Mouse (Mus musculus) erythroblast, adult 5-6 weeks (primary cell): Measurements from ENCODE around the gene Tpt1. TPM values are rescaled to one million over a fixed set of nuclear protein-coding genes. Genes with fewer than 3 reads are reported as not detected.

Experiments used
- ATAC-seq: replicated peaks from 2 replicates; pipeline ENCODE4 v1.8.0; 2016; ENCODE audit warnings: moderate number of reproducible peaks, mild to moderate bottlenecking, moderate TSS enrichment, inconsistent platforms; ENCODE audit not compliant: poor library complexity, low FRiP score, severe bottlenecking
- total RNA-seq, 2 experiments: library from RNA; stranded (forward) in 1 of 2; stranded (reverse) in 1 of 2; fragments of 150-400 nt in 1 of 2; fragments of 200-764, 138-1000 nt in 1 of 2; gene quantifications; 2 replicates each; pipeline versions ENCODE4 v1.2.3 to v1.2.4; 2015 to 2017; ENCODE audit warnings: low replicate concordance in 2 of 2

The Tpt1 gene
- total RNA-seq, 2 experiments from 2014 or later, result 548 to 1,947 TPM

DNA sequence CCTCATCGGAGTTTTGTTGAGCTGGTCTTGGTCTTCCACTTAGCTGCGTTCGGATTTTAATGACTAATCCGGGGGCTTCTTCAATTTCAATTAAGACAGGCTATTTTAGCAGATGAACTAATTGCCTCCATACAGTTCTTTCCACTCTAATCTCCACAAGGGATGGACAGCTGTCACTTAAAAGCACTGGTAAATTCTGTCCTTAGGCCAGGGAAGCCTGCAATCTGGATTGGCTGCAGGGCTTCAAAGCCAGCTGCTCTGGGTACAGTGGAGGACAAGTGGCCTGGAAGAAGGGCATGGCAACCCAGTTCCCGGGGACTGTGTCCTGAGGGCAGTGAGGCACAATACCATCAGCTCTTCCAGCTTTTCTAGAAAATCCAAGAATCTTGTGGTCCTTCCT, 26.2 kb downstream of the Tpt1 start:
- ATAC-seq, result no peak

DNA sequence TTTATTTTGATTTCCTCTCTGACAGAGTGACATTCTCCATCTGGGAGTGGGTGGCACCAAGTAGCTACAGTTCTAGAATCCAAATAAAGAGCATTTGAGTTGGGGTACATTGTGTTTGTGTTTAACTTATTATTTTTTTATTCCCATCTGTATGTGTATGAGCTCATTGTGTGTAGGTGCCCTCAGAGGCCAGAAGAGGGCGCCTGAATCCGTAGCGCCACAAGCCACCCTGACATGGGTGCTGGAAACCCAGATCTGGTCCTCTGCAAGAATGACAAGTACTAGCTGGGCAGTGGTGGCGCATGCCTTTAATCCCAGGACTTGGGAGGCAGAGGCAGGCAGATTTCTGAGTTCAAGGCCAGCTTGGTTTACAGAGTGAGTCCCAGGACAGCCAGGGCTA, 26.9 kb downstream of the Tpt1 start:
- no peak for ATAC-seq

DNA sequence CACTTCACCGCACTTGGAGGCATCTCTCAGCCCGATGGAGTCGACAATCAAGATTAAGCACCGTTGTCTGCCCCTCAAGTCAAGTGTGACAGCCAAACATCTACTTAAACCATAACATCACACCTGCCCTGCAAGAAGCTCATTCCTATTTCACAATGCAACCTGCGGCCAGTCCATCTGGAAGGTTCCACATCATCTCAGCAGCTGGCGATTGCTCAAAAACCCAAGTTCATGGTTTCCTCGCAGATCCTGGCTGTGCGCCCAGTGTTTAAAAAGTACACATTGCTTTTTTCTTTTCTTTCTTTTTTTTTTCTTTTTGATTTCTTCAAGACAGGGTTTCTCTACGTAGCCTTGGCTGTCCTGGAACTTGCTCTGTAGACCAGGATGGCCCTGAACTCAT, 28.7 kb downstream of the Tpt1 start:
- ATAC-seq, result no peak

DNA sequence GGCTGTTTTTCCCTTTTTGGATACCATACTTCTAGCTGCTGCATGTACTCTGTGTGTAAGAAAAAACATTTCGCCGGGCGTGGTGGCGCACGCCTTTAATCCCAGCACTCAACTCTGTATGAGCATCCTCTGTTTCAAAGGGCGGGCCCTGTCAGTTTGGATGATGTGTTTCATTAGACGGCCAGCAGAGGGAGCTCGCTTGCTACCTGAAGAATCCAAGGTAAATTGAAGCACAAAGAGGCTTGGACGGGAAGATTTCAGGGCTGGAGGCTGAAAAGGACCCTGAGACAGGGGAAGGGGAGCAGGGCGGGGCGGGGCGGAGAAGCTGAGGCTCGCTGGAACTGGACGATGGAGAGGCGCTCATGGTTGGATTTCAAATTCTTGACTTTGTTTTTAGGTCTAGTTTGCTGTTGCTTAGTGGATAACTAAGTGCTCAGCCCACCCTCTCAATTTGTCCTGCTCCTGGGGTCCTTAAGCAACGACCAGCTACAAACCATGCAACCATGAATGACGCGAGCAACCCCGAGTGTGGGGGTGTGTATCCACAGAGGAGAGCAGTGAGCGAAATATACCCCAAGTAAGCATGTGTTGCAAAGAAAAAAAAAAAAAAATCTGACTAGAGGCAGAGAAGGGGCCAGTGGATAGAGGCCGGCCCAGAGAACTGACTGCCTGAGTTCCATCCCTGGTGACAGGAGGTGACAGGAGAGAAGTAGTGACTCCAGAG, 31.6 kb downstream of the Tpt1 start:
- ATAC-seq, result peak; percentile 76

DNA sequence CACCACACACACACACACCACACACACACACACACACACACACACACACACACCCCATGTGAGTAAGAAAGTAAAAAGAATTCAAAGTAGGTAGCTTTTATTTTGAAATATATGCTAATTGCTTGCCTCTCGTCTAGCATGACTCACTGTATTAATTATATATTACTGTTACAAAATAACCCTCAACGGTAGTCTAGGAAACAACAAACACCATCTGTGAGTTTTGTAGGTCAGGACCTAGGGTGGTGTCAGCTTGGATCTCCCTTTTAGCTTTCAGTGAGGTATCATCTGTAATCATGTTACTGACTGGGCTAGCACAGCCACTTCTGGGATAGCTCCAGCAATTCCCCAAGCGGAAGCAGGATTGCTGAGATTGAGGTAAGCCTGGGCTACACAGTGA, 32.4 kb downstream of the Tpt1 start:
- no peak for ATAC-seq

DNA sequence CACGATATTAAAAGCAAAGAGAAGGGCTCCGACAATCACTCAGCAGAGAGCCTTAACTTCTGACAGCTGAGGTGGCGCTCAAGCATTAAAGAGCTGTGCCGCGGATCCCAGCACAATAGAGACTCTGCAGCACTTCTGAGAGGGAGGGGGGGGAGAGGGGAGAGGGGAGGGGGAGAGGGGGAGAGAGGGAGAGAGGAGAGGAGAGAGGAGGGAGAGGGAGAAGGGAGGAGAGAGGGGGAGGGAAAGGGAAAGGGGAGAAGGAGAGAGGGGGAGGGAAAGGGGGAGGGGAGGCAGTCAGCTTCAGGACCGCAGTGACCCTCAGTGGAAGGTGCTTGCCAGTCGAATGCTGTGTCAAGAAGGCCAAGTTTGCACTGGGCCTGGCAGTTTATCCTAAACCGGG, 34.1 kb downstream of the Tpt1 start:
- no peak for ATAC-seq

DNA sequence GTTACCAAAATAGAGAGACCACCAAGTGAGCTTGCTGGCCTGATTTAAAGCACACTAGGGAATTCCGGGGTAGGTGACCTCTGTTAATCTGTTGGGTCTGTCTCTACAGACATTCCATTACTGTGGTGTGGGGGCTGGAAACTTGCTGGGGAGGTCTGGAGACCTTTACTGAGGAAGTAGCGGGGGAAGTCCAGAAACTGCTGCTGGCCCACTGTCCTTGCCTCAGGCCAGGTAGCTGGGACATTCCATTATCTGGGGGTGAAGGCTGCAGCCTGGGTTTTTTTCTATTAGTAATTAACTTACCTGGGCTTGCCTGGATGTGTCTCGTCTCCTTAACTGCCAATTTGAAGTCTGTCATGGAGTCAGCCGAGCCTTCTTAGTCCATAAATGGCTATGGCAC, 37.0 kb downstream of the Tpt1 start:
- no peak for ATAC-seq

DNA sequence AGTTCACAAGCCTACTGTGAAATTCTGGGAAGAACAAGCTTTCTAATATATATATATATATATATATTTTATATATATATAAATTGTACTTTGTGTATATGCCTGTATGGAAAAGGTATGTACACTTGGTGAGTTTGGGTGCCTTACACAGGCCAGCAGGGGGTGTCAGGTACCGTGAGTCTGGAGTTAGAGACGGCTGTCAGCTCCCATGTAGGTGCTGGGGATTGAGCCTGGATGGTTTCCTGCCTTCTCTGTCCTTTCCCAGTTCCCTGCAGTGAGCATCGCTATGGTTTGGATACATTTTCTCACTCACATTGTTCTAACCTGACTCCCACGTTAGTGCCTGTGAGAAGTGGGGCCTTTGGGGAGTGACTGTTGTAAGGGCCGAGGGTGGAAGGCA, 38.4 kb downstream of the Tpt1 start:
- ATAC-seq, result no peak

DNA sequence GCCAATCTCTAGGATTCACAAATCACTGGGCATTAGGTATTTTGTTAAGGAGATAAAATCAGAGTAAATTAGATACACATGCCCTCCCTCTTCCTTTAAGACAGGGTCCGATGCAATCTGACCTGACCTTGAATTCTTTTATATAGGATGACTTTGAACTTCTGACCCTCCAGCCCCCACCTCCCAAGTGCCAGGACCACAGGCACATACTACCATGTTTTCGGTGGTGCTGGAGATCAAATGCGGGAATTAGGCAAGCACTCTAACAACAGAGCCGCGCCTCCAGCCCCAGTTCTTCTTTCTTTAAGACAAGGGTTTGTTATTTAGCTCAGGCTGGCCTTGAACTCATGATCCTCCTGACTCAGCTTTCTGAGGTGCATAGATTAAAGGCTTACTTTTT, 39.0 kb downstream of the Tpt1 start:
- no peak for ATAC-seq

DNA sequence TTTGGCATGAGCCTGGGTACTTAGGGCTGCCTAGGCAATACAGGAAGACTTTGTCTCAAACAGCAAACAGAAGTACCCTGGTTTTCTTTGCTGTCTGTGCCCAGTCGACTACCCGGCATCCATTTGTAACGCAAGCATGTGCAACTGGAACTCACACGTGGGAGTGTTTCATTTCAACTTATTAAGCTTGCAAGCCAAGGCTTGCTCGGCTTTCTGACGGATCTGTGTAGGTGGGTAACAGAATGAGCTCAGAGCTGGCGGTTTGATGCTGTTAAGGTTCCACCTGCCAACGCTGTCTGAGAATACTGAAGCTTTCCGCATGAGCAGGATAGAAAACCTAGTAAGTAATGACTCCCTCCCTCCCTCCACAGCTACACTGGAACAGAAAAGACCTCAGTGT, 47.2 kb downstream of the Tpt1 start:
- ATAC-seq, result no peak

Other genes with a start within 250 kb of the Tpt1 start
- gene Erich6b, start 202.8 kb upstream of the Tpt1 start, total RNA-seq (2015; ENCODE audit: low replicate concordance), result not detected in 2 replicates
- not detected in 2 replicates for gene Erich6b, start 202.8 kb upstream of the Tpt1 start, total RNA-seq (2017; ENCODE audit: low replicate concordance)
- gene Cog3, start 90.6 kb upstream of the Tpt1 start, total RNA-seq (2015; ENCODE audit: low replicate concordance), result 5.9 and 6.0 TPM in 2 replicates
- 11.9 and 14.2 TPM in 2 replicates for gene Cog3, start 90.6 kb upstream of the Tpt1 start, total RNA-seq (2017; ENCODE audit: low replicate concordance)
- gene Slc25a30, start 58.1 kb upstream of the Tpt1 start, total RNA-seq (2015; ENCODE audit: low replicate concordance), result 8.2 and 13.3 TPM in 2 replicates
- gene Slc25a30, start 58.1 kb upstream of the Tpt1 start, total RNA-seq (2017; ENCODE audit: low replicate concordance), result 3.4 and 7.0 TPM in 2 replicates
- gene Kctd4, start 109.9 kb downstream of the Tpt1 start, total RNA-seq (2015; ENCODE audit: low replicate concordance), result not detected in 2 replicates
- 0.34 TPM in 1 of 2 replicates, not detected in the other for gene Kctd4, start 109.9 kb downstream of the Tpt1 start, total RNA-seq (2017; ENCODE audit: low replicate concordance)
- 11.3 and 14.8 TPM in 2 replicates for gene Gtf2f2, start 165.8 kb downstream of the Tpt1 start, total RNA-seq (2015; ENCODE audit: low replicate concordance)
- gene Gtf2f2, start 165.8 kb downstream of the Tpt1 start, total RNA-seq (2017; ENCODE audit: low replicate concordance), result 1.9 and 7.8 TPM in 2 replicates